Mouse (Mus musculus): ENCODE measurements at regions not wholly inside any gene's neighbourhood (a gene's known extent, or its start where the extent isn't known, plus 50 kb on each side); places are given as distances from the start of the nearest gene placed in this dataset.

DNA sequence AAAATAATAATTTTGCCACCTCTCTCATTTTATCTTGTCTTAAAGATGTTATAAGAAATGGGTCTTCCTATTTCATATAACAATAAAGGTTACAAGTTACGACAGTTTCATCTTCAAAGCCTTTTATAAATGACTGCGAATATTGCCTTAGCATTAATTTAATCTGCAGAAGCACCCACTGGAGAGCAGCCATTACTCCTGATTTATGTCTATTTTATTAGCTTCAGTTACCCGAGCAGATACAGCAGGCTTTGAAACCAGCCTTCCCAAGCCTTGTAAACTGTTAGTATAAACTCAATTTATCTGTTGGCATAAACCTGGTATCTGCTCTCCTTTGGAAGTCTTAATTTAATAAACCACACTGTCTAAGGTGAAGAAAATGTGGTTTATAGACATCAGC lies 2851.6 kb upstream of the Gm6569 start:
- Histone ChIP-seq H3K4me3 (ENCODE audit: control insufficient read depth in 1 of 2, insufficient read depth in 1 of 2, low read depth in 1 of 2, low read length in 2 of 2) (no peak overlapping the region), H3K9ac (ENCODE audit: low read length) (no peak overlapping the region), H3K27ac (replicated peaks in 1 of 2; ENCODE audit: control insufficient read depth in 1 of 2, insufficient read depth in 1 of 2, low read depth in 2 of 2, low read length in 2 of 2) (no peak overlapping the region), H3K4me1 (ENCODE audit: control insufficient read depth in 2 of 2, insufficient read depth in 2 of 2, low read length in 2 of 2) (no peaks in the 10 kb centered on the region), H3K9me3 (ENCODE audit: control insufficient read depth, low read length) (no peaks in the 10 kb centered on the region), H3K36me3 (ENCODE audit: control insufficient read depth, insufficient read depth, low read length) (no peaks in the 10 kb centered on the region), H3K4me2 (ENCODE audit: low read length) (no peak overlapping the region), H3K27me3 (ENCODE audit: control insufficient read depth, insufficient read depth, low read length) (no peaks in the 10 kb centered on the region)
- WGBS = 75% methylated on average over 3 of the region's 3 CpGs
- no peak for ATAC-seq (ENCODE audit: insufficient number of reproducible peaks, insufficient read depth, low FRiP score, low read depth)

- H3K27me3 ChIP-seq (ENCODE audit: control insufficient read depth, insufficient read depth, low read length) = no peaks in the 10 kb centered on the region
- H3K9me3 ChIP-seq (ENCODE audit: control insufficient read depth, low read length) = no peaks in the 10 kb centered on the region
- no peak overlapping the region for H3K4me3 ChIP-seq (ENCODE audit: control insufficient read depth in 1 of 2, insufficient read depth in 1 of 2, low read depth in 1 of 2, low read length in 2 of 2)
- H3K27ac ChIP-seq (replicated peaks in 1 of 2; ENCODE audit: control insufficient read depth in 1 of 2, insufficient read depth in 1 of 2, low read depth in 2 of 2, low read length in 2 of 2) = no peak overlapping the region
- H3K9ac ChIP-seq (ENCODE audit: low read length) = no peak overlapping the region
- ATAC-seq (ENCODE audit: insufficient number of reproducible peaks, insufficient read depth, low FRiP score, low read depth) = no peak
- 88% methylated on average over 4 of the region's 4 CpGs for WGBS
- no peak overlapping the region for H3K4me2 ChIP-seq (ENCODE audit: low read length)
- H3K4me1 ChIP-seq (ENCODE audit: control insufficient read depth in 2 of 2, insufficient read depth in 2 of 2, low read length in 2 of 2) = no peaks in the 10 kb centered on the region
- H3K36me3 ChIP-seq (ENCODE audit: control insufficient read depth, insufficient read depth, low read length) = no peaks in the 10 kb centered on the region
These were observed 2846.3 kb upstream of the Gm6569 start for GRCm38 (mm10) chr15:70987973-70988570.

DNA sequence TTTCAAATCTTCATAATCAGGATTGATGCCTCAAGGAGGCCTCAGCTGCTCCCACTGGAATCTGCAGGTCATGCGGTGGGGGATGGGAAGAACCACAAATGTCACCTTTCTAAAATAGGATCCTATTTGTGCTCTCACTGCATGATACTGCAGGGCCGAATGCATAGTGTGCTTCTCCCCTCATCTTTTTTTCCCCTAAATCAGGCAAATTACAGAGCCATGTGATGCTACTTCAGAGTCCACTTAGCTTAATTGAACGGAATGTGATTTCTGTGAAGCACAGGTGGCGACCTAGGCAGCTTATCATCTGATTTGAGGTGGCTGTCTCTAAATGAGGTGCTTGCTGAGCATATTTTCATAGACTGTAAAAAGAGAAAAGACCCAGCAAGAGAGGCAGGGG lies 2841.0 kb upstream of the Gm6569 start:
- Histone ChIP-seq H3K4me3 (ENCODE audit: control insufficient read depth in 1 of 2, insufficient read depth in 1 of 2, low read depth in 1 of 2, low read length in 2 of 2) (no peak overlapping the region), H3K27me3 (ENCODE audit: control insufficient read depth, insufficient read depth, low read length) (no peaks in the 10 kb centered on the region), H3K4me1 (ENCODE audit: control insufficient read depth in 2 of 2, insufficient read depth in 2 of 2, low read length in 2 of 2) (no peaks in the 10 kb centered on the region), H3K9ac (ENCODE audit: low read length) (no peak overlapping the region), H3K27ac (replicated peaks in 1 of 2; ENCODE audit: control insufficient read depth in 1 of 2, insufficient read depth in 1 of 2, low read depth in 2 of 2, low read length in 2 of 2) (no peak overlapping the region), H3K36me3 (ENCODE audit: control insufficient read depth, insufficient read depth, low read length) (no peaks in the 10 kb centered on the region), H3K4me2 (ENCODE audit: low read length) (no peak overlapping the region), H3K9me3 (ENCODE audit: control insufficient read depth, low read length) (no peaks in the 10 kb centered on the region)
- ATAC-seq (ENCODE audit: insufficient number of reproducible peaks, insufficient read depth, low FRiP score, low read depth) = no peak
- WGBS = 68% methylated on average over 4 of the region's 4 CpGs

GRCm38 (mm10) chr15:71010362-71010761 lies 2824.0 kb upstream of the Gm6569 start:
- Histone ChIP-seq H3K9ac (ENCODE audit: low read length) (no peak overlapping the region), H3K36me3 (ENCODE audit: control insufficient read depth, insufficient read depth, low read length) (no peaks in the 10 kb centered on the region), H3K4me3 (ENCODE audit: control insufficient read depth in 1 of 2, insufficient read depth in 1 of 2, low read depth in 1 of 2, low read length in 2 of 2) (no peak overlapping the region), H3K4me2 (ENCODE audit: low read length) (no peak overlapping the region), H3K27me3 (ENCODE audit: control insufficient read depth, insufficient read depth, low read length) (no peaks in the 10 kb centered on the region), H3K27ac (replicated peaks in 1 of 2; ENCODE audit: control insufficient read depth in 1 of 2, insufficient read depth in 1 of 2, low read depth in 2 of 2, low read length in 2 of 2) (no peak overlapping the region), H3K4me1 (ENCODE audit: control insufficient read depth in 2 of 2, insufficient read depth in 2 of 2, low read length in 2 of 2) (no peaks in the 10 kb centered on the region), H3K9me3 (ENCODE audit: control insufficient read depth, low read length) (no peaks in the 10 kb centered on the region)
- WGBS = 69% methylated on average over 2 of the region's 2 CpGs
- no peak for ATAC-seq (ENCODE audit: insufficient number of reproducible peaks, insufficient read depth, low FRiP score, low read depth)

DNA sequence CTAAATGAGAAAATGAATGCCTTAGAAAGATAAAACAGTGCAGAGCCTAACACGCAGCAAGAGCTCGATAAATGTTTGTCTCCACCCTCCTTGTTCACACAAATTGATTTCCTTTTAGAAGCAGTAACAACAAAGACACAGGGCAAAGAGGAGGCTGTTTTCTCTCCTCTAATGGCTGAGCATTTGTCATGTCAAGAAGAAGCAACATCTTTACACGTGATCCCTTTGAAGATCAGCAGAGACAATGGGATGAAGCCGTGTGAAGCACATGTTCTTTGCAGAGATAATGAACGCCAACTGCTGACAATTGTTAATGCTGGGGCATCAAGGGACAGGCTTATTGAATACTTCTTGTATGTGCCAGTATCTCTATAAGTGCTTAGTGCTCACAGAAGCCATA lies 2823.6 kb upstream of the Gm6569 start:
- Histone ChIP-seq H3K9me3 (ENCODE audit: control insufficient read depth, low read length) (no peaks in the 10 kb centered on the region), H3K36me3 (ENCODE audit: control insufficient read depth, insufficient read depth, low read length) (no peaks in the 10 kb centered on the region), H3K4me3 (ENCODE audit: control insufficient read depth in 1 of 2, insufficient read depth in 1 of 2, low read depth in 1 of 2, low read length in 2 of 2) (no peak overlapping the region), H3K4me1 (ENCODE audit: control insufficient read depth in 2 of 2, insufficient read depth in 2 of 2, low read length in 2 of 2) (no peaks in the 10 kb centered on the region), H3K27me3 (ENCODE audit: control insufficient read depth, insufficient read depth, low read length) (no peaks in the 10 kb centered on the region), H3K9ac (ENCODE audit: low read length) (no peak overlapping the region), H3K27ac (replicated peaks in 1 of 2; ENCODE audit: control insufficient read depth in 1 of 2, insufficient read depth in 1 of 2, low read depth in 2 of 2, low read length in 2 of 2) (no peak overlapping the region), H3K4me2 (ENCODE audit: low read length) (no peak overlapping the region)
- WGBS = 79% methylated on average over 5 of the region's 5 CpGs
- ATAC-seq (ENCODE audit: insufficient number of reproducible peaks, insufficient read depth, low FRiP score, low read depth) = no peak

- Histone ChIP-seq H3K9ac (ENCODE audit: low read length) (no peak overlapping the region), H3K4me1 (ENCODE audit: control insufficient read depth in 2 of 2, insufficient read depth in 2 of 2, low read length in 2 of 2) (no peaks in the 10 kb centered on the region), H3K4me3 (ENCODE audit: control insufficient read depth in 1 of 2, insufficient read depth in 1 of 2, low read depth in 1 of 2, low read length in 2 of 2) (no peak overlapping the region), H3K27me3 (ENCODE audit: control insufficient read depth, insufficient read depth, low read length) (no peaks in the 10 kb centered on the region), H3K4me2 (ENCODE audit: low read length) (no peak overlapping the region), H3K9me3 (ENCODE audit: control insufficient read depth, low read length) (no peaks in the 10 kb centered on the region), H3K36me3 (ENCODE audit: control insufficient read depth, insufficient read depth, low read length) (no peaks in the 10 kb centered on the region), H3K27ac (replicated peaks in 1 of 2; ENCODE audit: control insufficient read depth in 1 of 2, insufficient read depth in 1 of 2, low read depth in 2 of 2, low read length in 2 of 2) (no peak overlapping the region)
- WGBS = 62% methylated on average over 5 of the region's 5 CpGs
- no peak for ATAC-seq (ENCODE audit: insufficient number of reproducible peaks, insufficient read depth, low FRiP score, low read depth)
These were observed 2780.0 kb upstream of the Gm6569 start for GRCm38 (mm10) chr15:71054251-71054852.

GRCm38 (mm10) chr15:71086367-71086997 lies 2747.9 kb upstream of the Gm6569 start:
- Histone ChIP-seq H3K27me3 (ENCODE audit: control insufficient read depth, insufficient read depth, low read length) (no peaks in the 10 kb centered on the region), H3K27ac (replicated peaks in 1 of 2; ENCODE audit: control insufficient read depth in 1 of 2, insufficient read depth in 1 of 2, low read depth in 2 of 2, low read length in 2 of 2) (peak overlapping the region; percentile 64 to 68; a peak in 3 of 4 replicates), H3K4me3 (ENCODE audit: control insufficient read depth in 1 of 2, insufficient read depth in 1 of 2, low read depth in 1 of 2, low read length in 2 of 2) (no peak overlapping the region), H3K36me3 (ENCODE audit: control insufficient read depth, insufficient read depth, low read length) (no peaks in the 10 kb centered on the region), H3K9me3 (ENCODE audit: control insufficient read depth, low read length) (no peaks in the 10 kb centered on the region), H3K4me2 (ENCODE audit: low read length) (no peak overlapping the region), H3K4me1 (ENCODE audit: control insufficient read depth in 2 of 2, insufficient read depth in 2 of 2, low read length in 2 of 2) (0 out of 4 replicates have a peak, but pooled peaks cover 0 to 6% of the 10 kb centered on the region in 2 experiments), H3K9ac (ENCODE audit: low read length) (no peak overlapping the region)
- ATAC-seq (ENCODE audit: insufficient number of reproducible peaks, insufficient read depth, low FRiP score, low read depth) = peak; percentile 54; the same call in 1 of the 2 replicates
- 33% methylated on average over 1 of the region's 1 CpGs for WGBS
